Mouse (Mus musculus) heart, adult 11 months (tissue): ENCODE measurements around the gene Lamc3.

Experiments
- DNase-seq: peaks from one replicate; pipeline ENCODE4 v3.0.0; 2022

The Lamc3 gene

GRCm38 (mm10) chr2:31887030-31887429, at the start of gene Lamc3:
TSS of gene Lamc3 (plus strand) at chr2:31887291.
- no peak for DNase-seq

- DNase-seq: no peak
Measured at GRCm38 (mm10) chr2:31838868-31839267, 48.2 kb upstream of the Lamc3 start.

GRCm38 (mm10) chr2:31844729-31845136, 42.4 kb upstream of the Lamc3 start:
- no peak for DNase-seq

GRCm38 (mm10) chr2:31845512-31845895, 41.6 kb upstream of the Lamc3 start:
- DNase-seq: no peak

DNA sequence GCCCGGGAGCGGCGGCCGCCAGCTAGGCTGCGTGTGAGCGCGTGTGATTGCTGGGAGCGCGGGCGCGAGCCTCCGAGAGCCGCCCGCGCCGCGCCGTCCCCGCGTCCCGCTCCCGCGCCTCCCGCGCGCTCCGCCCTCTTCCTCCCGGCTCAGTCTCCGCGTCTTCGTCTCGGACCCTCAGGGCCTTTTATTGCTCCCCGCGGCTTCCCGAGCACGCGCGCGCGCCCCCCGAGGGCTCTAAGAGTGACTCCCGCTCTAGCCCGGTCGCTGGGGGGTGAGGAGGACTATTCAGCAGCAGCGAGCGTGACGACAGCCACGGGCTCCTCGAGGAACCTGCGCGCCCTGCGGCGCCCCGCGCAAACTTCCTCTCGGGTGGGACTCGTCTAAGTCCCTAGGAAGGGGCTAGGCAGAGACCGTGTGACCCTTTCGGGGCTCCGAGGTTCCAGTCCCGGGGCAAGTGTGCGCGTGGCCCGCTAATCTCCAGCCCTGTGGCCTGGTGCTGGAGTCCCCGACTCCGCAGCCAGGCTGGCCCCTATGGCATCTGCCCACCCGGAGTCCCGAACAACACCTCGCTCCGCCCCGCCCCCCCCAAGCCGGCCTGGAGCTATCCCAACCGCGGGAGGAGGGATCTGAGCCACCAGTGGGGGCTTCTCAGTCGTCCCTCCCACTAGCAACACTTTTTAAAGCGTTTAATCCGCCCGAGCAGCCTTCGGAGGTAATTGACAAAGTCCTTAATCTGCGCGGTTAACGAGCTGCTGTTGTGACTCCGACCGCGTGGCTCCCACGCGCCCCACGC, 41.0 kb upstream of the Lamc3 start, which contains the start of gene Fibcd1:
Gene Fibcd1, minus strand, starts transcription at position 110 of the 796 bp plus-strand sequence.
- DNase-seq: no peak

DNA sequence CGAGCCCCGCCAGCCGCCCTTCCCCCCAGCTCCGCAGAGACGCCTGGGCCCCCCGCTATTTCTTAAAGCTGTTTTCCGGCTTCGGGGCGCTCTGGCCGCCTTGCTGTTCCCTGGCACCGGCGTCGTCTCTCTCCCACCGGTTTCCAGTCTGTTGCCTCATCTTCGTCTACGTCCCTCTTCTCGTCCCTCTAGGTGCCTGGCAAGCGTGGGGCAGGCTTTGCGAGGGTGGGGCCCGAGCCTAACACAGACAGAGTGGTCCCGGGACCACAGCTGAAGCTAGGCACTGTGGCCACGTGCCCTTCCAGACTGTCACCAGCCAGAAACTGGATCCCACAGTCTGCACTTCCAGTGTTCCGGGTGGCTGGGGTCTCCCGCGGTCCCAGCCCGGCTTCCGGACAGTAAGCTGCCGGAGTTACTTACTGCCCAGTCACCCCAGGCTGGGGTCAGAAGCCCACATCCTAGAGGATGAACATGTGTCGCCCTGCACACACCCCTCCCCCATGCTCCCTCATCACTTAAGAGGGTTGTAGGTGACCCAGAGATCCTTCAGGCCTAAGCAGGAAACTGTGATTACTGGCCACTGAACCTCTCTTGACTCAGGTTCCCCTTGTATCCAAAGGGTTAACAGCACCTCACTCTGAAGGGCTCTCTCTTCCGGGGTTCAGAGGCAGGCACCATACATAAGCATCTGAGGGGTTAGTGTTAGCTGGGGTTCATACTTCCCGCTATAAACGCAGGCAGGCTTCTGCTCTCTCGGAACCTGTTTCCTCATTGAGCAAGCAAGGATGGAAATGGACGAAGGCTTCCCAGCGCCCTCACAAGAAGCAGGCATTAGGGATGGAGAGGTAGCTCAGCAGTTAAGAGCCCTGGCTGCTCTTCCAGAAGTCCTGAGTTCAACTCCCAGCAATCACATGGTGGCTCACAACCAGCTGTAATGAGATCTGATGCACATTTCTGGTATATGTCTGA, 40.1 kb upstream of the Lamc3 start:
- no peak for DNase-seq

- no peak for DNase-seq
Measured at GRCm38 (mm10) chr2:31847908-31848307, 39.2 kb upstream of the Lamc3 start.

- DNase-seq: no peak
Measured at GRCm38 (mm10) chr2:31850141-31850540, 37.0 kb upstream of the Lamc3 start.

- no peak for DNase-seq
Measured at GRCm38 (mm10) chr2:31855991-31856390, 31.1 kb upstream of the Lamc3 start.

DNA sequence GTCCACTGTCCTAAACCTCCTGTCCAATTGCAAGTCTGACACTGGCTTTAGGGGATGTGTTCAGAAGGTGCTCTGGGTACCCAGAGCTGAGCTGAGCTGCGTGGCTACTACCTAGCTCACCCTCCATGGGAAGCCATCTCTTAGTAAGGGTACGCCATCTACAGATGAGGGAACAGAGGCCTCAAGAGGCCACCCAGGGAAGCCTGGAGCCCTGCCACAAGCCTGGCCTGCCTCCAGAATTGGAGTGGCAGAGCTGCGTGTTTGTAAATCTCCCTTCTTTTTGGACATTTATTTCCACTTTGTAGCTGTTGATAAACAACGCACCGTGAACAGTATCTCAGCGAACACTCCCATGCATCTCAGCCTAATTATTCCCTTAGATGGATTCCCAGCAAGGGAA, 29.9 kb upstream of the Lamc3 start:
- no peak for DNase-seq

GRCm38 (mm10) chr2:31858500-31858899, 28.6 kb upstream of the Lamc3 start:
- no peak for DNase-seq

DNA sequence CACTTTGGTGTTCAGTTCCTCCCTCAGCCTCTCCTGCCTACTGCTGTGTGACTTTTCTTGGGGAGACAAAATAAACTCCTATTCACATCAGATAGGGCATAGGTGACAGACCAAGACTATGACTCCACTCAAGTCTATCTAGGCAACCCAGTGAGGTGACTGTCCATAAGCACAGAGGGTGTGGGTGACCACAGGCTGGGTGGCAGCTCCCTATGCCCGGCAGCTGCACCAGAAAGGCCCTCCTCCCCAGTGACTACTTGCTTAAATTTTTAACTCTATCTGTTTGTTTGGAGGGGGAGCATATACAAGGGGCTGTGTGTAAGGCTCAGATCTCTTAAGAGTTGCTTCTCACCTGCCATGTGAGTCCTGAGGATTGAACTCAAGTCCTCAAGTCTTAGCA, 24.2 kb upstream of the Lamc3 start:
- DNase-seq: no peak

DNA sequence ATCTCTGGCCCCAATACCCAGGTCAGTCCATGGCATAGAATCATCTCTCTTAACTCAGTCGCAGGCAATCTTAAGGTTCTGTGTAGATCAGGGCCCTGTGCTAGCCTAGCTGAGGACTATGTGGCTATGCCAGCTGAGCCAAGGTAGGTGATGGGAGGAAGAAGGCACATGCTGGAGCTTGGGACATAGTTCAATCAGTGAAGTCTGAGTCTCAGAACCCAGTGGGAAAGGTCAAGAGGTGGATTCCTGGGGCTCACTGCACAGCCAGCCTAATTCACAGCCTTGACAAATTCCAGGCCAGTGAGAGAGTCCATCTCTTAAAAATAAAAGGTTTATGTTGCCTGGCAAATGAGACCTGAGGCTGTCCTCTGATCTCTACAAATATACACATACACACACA, 23.3 kb upstream of the Lamc3 start:
- DNase-seq: no peak

GRCm38 (mm10) chr2:31864891-31865290, 22.2 kb upstream of the Lamc3 start:
- DNase-seq: no peak

GRCm38 (mm10) chr2:31865322-31865721, 21.8 kb upstream of the Lamc3 start:
- no peak for DNase-seq

GRCm38 (mm10) chr2:31865794-31866193, 21.3 kb upstream of the Lamc3 start:
- no peak for DNase-seq

DNA sequence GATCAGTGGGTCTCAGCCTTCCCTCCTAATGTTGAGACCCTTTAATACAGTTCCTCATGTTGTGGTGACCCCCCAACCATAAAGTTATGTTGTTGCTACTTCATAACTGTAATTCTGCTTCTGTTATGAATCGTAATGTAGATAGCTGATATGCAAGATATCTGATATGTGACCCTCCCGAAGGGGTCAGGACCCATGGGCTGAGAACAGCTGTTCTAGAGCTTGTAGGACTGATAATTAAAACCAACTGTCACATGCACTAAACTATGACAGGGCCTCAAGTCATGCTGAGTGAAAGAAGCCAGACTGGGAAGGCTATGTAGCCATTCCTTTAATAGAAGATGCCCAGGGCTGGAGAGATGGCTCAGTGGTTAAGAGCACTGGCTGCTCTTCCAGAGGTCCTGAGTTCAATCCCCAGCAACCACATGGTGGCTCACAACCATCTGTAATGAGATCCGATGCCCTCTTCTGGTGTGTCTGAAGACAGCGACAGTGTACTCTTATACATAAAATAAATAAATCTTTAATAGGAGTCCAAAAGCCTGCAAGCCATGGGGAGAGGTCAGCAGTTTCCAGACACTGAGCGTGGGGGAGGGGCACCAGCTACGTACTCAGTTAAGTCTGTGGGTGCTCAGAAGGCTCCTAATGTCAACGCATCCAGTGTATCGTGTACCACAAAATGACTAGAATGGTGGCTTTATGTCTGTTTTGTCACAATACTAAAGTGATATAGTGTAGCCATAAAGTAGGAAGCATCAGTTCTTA, 19.1 kb upstream of the Lamc3 start:
- DNase-seq: no peak

DNA sequence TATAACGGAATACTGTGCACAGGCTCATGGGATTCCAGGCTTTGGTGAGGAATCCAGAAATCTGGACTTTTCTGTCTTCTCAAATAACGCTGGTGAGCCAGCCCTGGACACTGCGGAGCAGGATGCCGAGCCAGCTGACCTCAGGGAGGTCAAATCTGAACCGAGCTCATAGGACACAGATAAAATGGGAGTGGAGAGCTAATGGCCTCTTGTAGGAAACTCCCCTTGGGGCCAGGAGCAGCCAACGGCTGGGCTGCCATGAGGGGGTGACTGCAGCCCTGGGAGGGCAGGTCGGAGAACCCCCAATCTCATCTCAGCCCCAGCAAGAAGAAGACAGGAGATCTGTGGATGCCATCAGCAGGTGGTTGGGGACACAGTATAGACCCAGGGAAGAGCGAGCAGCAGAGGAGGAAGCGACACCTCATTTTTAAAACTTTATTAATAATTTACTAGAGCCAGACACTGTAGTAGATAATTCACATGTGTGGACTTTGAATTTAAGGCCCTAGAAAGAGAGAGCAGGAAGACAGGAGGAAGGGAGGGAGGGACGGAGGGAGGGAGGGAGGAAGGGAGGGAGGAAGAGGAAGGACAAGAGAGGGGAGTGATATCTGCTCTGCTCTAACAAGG, 18.4 kb upstream of the Lamc3 start:
- DNase-seq: peak; percentile 92

DNA sequence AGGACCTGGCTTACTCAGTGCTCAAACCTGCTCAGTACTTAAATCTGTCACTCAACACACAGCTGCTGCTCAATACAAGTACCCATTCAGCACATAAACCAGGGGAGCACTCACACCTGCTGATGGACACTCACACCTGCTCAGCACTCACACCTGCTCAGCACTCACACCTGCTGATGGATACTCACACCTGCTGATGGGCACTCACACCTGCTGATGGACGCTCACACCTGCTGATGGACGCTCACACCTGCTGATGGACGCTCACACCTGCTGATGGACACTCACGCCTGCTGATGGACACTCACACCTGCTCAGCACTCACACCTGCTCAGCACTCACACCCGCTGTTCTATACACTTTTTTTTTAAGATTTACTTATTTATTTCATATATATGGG, 17.4 kb upstream of the Lamc3 start:
- DNase-seq: no peak

DNA sequence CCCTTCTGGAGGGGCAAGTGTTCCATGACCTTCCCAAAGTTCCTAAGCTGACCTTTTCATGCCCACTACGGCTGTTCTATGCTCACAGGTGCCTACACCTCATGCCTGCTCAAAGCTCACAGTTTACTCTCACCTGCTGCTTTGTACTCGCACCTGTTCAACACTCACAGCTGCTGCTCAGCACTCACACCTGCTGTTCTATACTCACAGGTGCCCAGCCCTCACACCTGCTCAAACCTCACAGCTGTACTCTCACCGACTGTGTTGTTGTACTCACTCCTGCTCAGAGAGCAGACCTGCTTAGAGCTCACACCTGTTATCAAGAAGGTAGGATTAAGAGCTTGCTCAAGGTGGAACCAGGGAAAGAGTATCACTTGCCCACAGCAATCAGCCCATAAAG, 16.4 kb upstream of the Lamc3 start:
- DNase-seq: no peak

DNA sequence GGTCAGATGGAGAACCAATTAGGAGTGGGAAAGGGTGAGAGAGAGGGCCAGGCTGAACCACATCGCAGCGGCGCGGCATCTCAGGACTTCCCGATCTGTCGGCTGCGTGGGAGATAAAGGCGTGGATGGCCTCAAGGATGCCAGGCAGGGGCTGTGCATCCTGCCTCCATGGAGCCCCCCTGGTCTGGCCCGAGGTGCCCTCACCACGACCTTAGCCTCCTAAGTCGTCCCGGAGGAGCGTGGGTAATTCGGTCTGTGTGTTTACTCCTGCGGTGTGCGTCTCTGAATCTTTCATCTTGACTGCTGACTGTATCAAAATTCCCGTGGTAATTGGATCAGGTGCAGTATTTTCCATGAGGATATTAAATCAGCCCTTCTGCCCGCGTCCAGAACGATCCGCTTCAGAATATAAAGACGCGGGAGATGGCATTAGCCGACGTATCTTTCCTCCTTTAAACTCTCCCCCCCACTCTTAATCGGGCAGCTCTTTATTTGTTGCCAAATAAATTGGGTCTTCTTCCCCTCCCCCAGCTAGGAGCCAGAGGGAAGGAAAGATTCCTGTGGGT, 12.7 kb upstream of the Lamc3 start:
- DNase-seq: no peak

- DNase-seq: no peak
Measured at GRCm38 (mm10) chr2:31876446-31876845, 10.6 kb upstream of the Lamc3 start.
